Comparison of ENCODE assay signal across 9 mouse cellular contexts in the genomic region with DNA sequence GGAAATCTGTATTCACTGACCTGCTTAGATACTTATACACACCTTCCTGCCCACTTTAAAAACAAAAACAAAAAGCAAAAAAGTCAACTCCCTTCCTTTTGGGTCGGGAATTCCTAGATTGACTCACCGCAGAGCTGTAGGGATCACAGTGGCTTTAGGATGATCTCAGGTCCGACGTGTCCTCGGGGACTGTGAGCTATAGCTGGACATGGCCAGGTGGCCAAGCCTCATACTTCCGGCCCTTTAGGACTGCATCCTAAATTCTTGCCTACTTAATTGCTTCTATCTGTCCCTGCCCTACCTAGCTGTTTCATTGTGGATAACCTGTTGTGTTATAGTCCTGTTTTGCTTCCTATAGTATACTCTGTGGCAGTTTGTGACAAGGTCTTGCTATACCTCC. TPM values are rescaled to one million over a fixed set of nuclear protein-coding genes. Genes with fewer than 3 reads are reported as not detected.
DNase-seq lines count a peak whose midpoint lies in the region; ATAC-seq and TF ChIP-seq lines count a peak whose summit lies in the region.
"Not testable (repeated sequence)": the region's sequence is repeated elsewhere in the genome, so short reads cannot be mapped to it uniquely, and the experiment has no call there.
"Had no signal": no experiment of that assay in that cellular context is flagged by ENCODE, and none has a peak within 500 bp of the region (broad histone marks: within the 10 kb centered on the region; RNA-seq: fewer than 3 reads in every experiment).

No protein-coding gene starts in this region.

- H3K9ac ChIP-seq in MEL (ENCODE audit: control insufficient read depth, low read depth, low read length, poor library complexity, severe bottlenecking) = peak overlapping the region; percentile 61
- H3K9ac ChIP-seq in embryonic facial prominence, embryonic 15.5 days = peak overlapping the region; percentile 15; the same call in 1 of the 2 replicates
- peak overlapping the region; percentile 71 for H3K9ac ChIP-seq in heart, adult 2 months (ENCODE audit: low read depth, low read length)
- H3K9ac ChIP-seq in hindbrain, embryonic 15.5 days = peak overlapping the region; percentile 46
- H3K9ac ChIP-seq in midbrain, postnatal 0 days (replicated peaks; ENCODE audit: low read length, poor library complexity, severe bottlenecking) = peak overlapping the region; percentile 50

- TF ChIP-seq POLR2A in MEL (IDR thresholded peaks at IDR 0.05; ENCODE audit: control insufficient read depth in 1 of 2, insufficient read depth in 1 of 2, low read depth in 1 of 2, low read length in 2 of 2, poor library complexity in 1 of 2); heart, adult 2 months (IDR thresholded peaks at IDR 0.05; ENCODE audit: insufficient read depth, low read depth, low read length); lung, adult 2 months (IDR thresholded peaks at IDR 0.05; ENCODE audit: borderline replicate concordance, extremely low read depth, low read depth, low read length); testis, adult 2 months (IDR thresholded peaks at IDR 0.05; ENCODE audit: control insufficient read depth, low read depth, low read length): not testable (repeated sequence)

- H3K36me3 ChIP-seq in MEL (ENCODE audit: control insufficient read depth in 1 of 2, insufficient read depth in 2 of 2, low read length in 2 of 2); embryonic facial prominence, embryonic 15.5 days; heart, adult 2 months (ENCODE audit: control insufficient read depth, insufficient read depth, low read length); hindbrain, embryonic 15.5 days; midbrain, postnatal 0 days (ENCODE audit: insufficient read depth, low read length); testis, adult 2 months (ENCODE audit: control insufficient read depth, insufficient read depth, low read length): not testable (repeated sequence)
- H3K36me3 ChIP-seq in limb, embryonic 10.5 days = peaks cover 19% of the 10 kb centered on the region

- not testable (repeated sequence) for TF ChIP-seq CTCF in MEL (IDR thresholded peaks at IDR 0.05 in 2 of 3, conservative IDR thresholded peaks at IDR 0.05 in 1 of 3; ENCODE audit: control insufficient read depth in 1 of 3, insufficient read depth in 1 of 3, low read depth in 2 of 3, low read length in 3 of 3, poor library complexity in 1 of 3, severe bottlenecking in 1 of 3); heart, adult 2 months (IDR thresholded peaks at IDR 0.05); lung, adult 2 months (IDR thresholded peaks at IDR 0.05; ENCODE audit: insufficient read depth, low read length); midbrain, postnatal 0 days (IDR thresholded peaks at IDR 0.05); testis, adult 2 months (IDR thresholded peaks at IDR 0.05; ENCODE audit: control insufficient read depth, insufficient read depth, insufficient replicate concordance, low read depth, low read length)

- H3K4me3 ChIP-seq in MEL (ENCODE audit: control insufficient read depth in 1 of 2, insufficient read depth in 1 of 2, low read depth in 2 of 2, low read length in 2 of 2) = peak overlapping the region; percentile 63 to 96
- peak overlapping the region; percentile 55 for H3K4me3 ChIP-seq in embryonic facial prominence, embryonic 15.5 days (replicated peaks)
- peak overlapping the region; percentile 56 for H3K4me3 ChIP-seq in heart, adult 2 months
- H3K4me3 ChIP-seq in hindbrain, embryonic 15.5 days = peak overlapping the region; percentile 52
- peak overlapping the region; percentile 49 for H3K4me3 ChIP-seq in limb, embryonic 10.5 days
- H3K4me3 ChIP-seq in lung, adult 2 months (replicated peaks; ENCODE audit: extremely low read depth, low read depth, low read length) = peak overlapping the region; percentile 68
- H3K4me3 ChIP-seq in midbrain, postnatal 0 days (ENCODE audit: low read depth, low read length) = peak overlapping the region; percentile 46
- H3K4me3 ChIP-seq in testis, adult 2 months (ENCODE audit: control insufficient read depth, low read depth, low read length) = peak overlapping the region; percentile 85

- peak overlapping the region; percentile 60 for H3K4me2 ChIP-seq in embryonic facial prominence, embryonic 15.5 days (replicated peaks)
- H3K4me2 ChIP-seq in hindbrain, embryonic 15.5 days = peak overlapping the region; percentile 61
- H3K4me2 ChIP-seq in midbrain, postnatal 0 days (ENCODE audit: low read depth, low read length, poor library complexity, severe bottlenecking) = peak overlapping the region; percentile 59

- intact Hi-C loops in heart, adult 2 months (cut with DNase I) = loop anchor here (2.0 kb wide), 1 partner anchor 14 kb away; a partner anchor contains a TSS

- H3K79me2 ChIP-seq in MEL (ENCODE audit: control insufficient read depth, insufficient read depth, low read length, poor library complexity); heart, adult 2 months (replicated peaks; ENCODE audit: control insufficient read depth, insufficient read depth, low read length): not testable (repeated sequence)

- TF ChIP-seq EP300 in MEL (IDR thresholded peaks at IDR 0.05; ENCODE audit: low read depth in 1 of 2, low read length in 2 of 2); heart, adult 2 months (IDR thresholded peaks at IDR 0.05; ENCODE audit: insufficient read depth, low read depth, low read length): not testable (repeated sequence)

- ATAC-seq in embryonic facial prominence, embryonic 15.5 days (ENCODE audit: insufficient number of reproducible peaks, low FRiP score, low TSS enrichment, low read depth); hindbrain, embryonic 15.5 days (ENCODE audit: low FRiP score, low read depth); midbrain, postnatal 0 days (ENCODE audit: low FRiP score): not testable (repeated sequence)

- H3K9me3 ChIP-seq in MEL (replicated peaks; ENCODE audit: insufficient read depth, low read length); embryonic facial prominence, embryonic 15.5 days (replicated peaks); hindbrain, embryonic 15.5 days; limb, embryonic 10.5 days (replicated peaks); midbrain, postnatal 0 days (ENCODE audit: low read length): not testable (repeated sequence)

- WGBS in embryonic facial prominence, embryonic 15.5 days = 6% methylated on average over 6 of the region's 6 CpGs
- 15% methylated on average over 6 of the region's 6 CpGs for WGBS in heart, adult 2 months
- 12% methylated on average over 6 of the region's 6 CpGs for WGBS in hindbrain, embryonic 15.5 days
- 14% methylated on average over 6 of the region's 6 CpGs for WGBS in limb, embryonic 10.5 days
- 2% methylated on average over 6 of the region's 6 CpGs for WGBS in lung, adult 2 months
- 7% methylated on average over 6 of the region's 6 CpGs for WGBS in midbrain, postnatal 0 days

- TF ChIP-seq RAD21 in MEL (IDR thresholded peaks at IDR 0.05; ENCODE audit: low read depth, low read length) = not testable (repeated sequence)

- H3K27me3 ChIP-seq in MEL (ENCODE audit: control insufficient read depth in 1 of 2, insufficient read depth in 2 of 2, low read length in 2 of 2); embryonic facial prominence, embryonic 15.5 days; heart, adult 2 months (ENCODE audit: control insufficient read depth, insufficient read depth, low read length); hindbrain, embryonic 15.5 days; limb, embryonic 10.5 days (ENCODE audit: low read depth, poor library complexity, severe bottlenecking); midbrain, postnatal 0 days (ENCODE audit: insufficient read depth, low read length); testis, adult 2 months (ENCODE audit: control insufficient read depth, insufficient read depth, low read length): not testable (repeated sequence)

- not testable (repeated sequence) for DNase-seq in MEL (ENCODE audit: low read depth, low spot score); heart, adult 2 months; limb, embryonic 10.5 days (ENCODE audit: low spot score); lung, adult 2 months; midbrain, postnatal 0 days (ENCODE audit: low spot score)

- peak overlapping the region; percentile 91 for H3K27ac ChIP-seq in MEL (ENCODE audit: control insufficient read depth, low read depth, low read length)
- H3K27ac ChIP-seq in embryonic facial prominence, embryonic 15.5 days (replicated peaks) = peak overlapping the region; percentile 90
- peak overlapping the region; percentile 88 for H3K27ac ChIP-seq in heart, adult 2 months
- H3K27ac ChIP-seq in hindbrain, embryonic 15.5 days (replicated peaks) = peak overlapping the region; percentile 90
- peak overlapping the region; percentile 86 for H3K27ac ChIP-seq in limb, embryonic 10.5 days
- H3K27ac ChIP-seq in midbrain, postnatal 0 days (ENCODE audit: low read depth, low read length) = peak overlapping the region; percentile 67; the same call in 1 of the 2 replicates
- not testable (repeated sequence) for H3K27ac ChIP-seq in testis, adult 2 months (ENCODE audit: control insufficient read depth, insufficient read depth, low read depth, low read length)

- H3K4me1 ChIP-seq in MEL (ENCODE audit: control insufficient read depth in 1 of 2, insufficient read depth in 2 of 2, low read length in 2 of 2); embryonic facial prominence, embryonic 15.5 days; heart, adult 2 months (ENCODE audit: control insufficient read depth, insufficient read depth, low read length); hindbrain, embryonic 15.5 days (replicated peaks); lung, adult 2 months (ENCODE audit: control insufficient read depth, insufficient read depth, low read length); midbrain, postnatal 0 days (ENCODE audit: insufficient read depth, low read length); testis, adult 2 months (ENCODE audit: control insufficient read depth, insufficient read depth, low read length): not testable (repeated sequence)
- peaks cover 10% of the 10 kb centered on the region; the same call in 1 of the 2 replicates for H3K4me1 ChIP-seq in limb, embryonic 10.5 days

RNA-seq across cellular contexts. Expression of a gene that starts 0.8 kb away (rescaled TPM):
- total RNA-seq in MEL (2012; rRNA removed) = 11.7 and 14.5 TPM in 2 replicates
- polyA plus RNA-seq in MEL (2012; ENCODE audit: insufficient read depth in 1 of 2, insufficient read length in 2 of 2, low read depth in 1 of 2, low replicate concordance in 2 of 2, missing spikeins in 1 of 2) = 10 to 100 TPM in 1 of 2 experiments, not detected in 1; 45.2 TPM
- not detected in 2 replicates for polyA plus RNA-seq in embryonic facial prominence, embryonic 15.5 days (2015; fragmentation: Nextera tagmentation; extraction: Ambion mirVana)
- total RNA-seq in heart, adult 2 months (2021) = 10 to 100 TPM; 11.3 to 12.1 TPM
- polyA plus RNA-seq in heart, adult 2 months (2012; rRNA removed) = 13.4 and 23.4 TPM in 2 replicates
- polyA plus RNA-seq in hindbrain, embryonic 15.5 days (2015; fragmentation: Nextera tagmentation; extraction: Ambion mirVana) = not detected in 2 replicates
- not detected in 2 replicates for polyA plus RNA-seq in limb, embryonic 10.5 days (2016; fragmentation: Nextera tagmentation; extraction: Ambion mirVana)
- polyA plus RNA-seq in lung, adult 2 months (2012; rRNA removed) = 20.3 and 46.2 TPM in 2 replicates
- total RNA-seq in midbrain, postnatal 0 days (2014; rRNA removed) = 0.82 and 8.3 TPM in 2 replicates
- 0.70 and 0.75 TPM in 2 replicates for polyA plus RNA-seq in midbrain, postnatal 0 days (2015; fragmentation: Nextera tagmentation; extraction: Ambion mirVana)
- 4.8 and 5.5 TPM in 2 replicates for polyA plus RNA-seq in testis, adult 2 months (2012; rRNA removed)
- total RNA-seq: neutrophil, adult 5-6 weeks had no signal

RNA-seq across cellular contexts. Expression of a gene that starts 10.7 kb away (rescaled TPM):
- 0.65 and 0.85 TPM in 2 replicates for total RNA-seq in MEL (2012; rRNA removed)
- 1 to 10 TPM in 1 of 2 experiments, not detected in 1; 1.7 TPM for polyA plus RNA-seq in MEL (2012; ENCODE audit: insufficient read depth in 1 of 2, insufficient read length in 2 of 2, low read depth in 1 of 2, low replicate concordance in 2 of 2, missing spikeins in 1 of 2)
- polyA plus RNA-seq in embryonic facial prominence, embryonic 15.5 days (2015; fragmentation: Nextera tagmentation; extraction: Ambion mirVana) = 0.25 and 0.85 TPM in 2 replicates
- total RNA-seq in heart, adult 2 months (2021) = under 1 TPM; 0.52 to 0.75 TPM
- polyA plus RNA-seq in heart, adult 2 months (2012; rRNA removed) = 0.53 and 1.1 TPM in 2 replicates
- polyA plus RNA-seq in hindbrain, embryonic 15.5 days (2015; fragmentation: Nextera tagmentation; extraction: Ambion mirVana) = 0.79 and 0.82 TPM in 2 replicates
- 0.48 and 0.65 TPM in 2 replicates for polyA plus RNA-seq in limb, embryonic 10.5 days (2016; fragmentation: Nextera tagmentation; extraction: Ambion mirVana)
- polyA plus RNA-seq in lung, adult 2 months (2012; rRNA removed) = 0.97 and 1.1 TPM in 2 replicates
- 1.1 and 1.4 TPM in 2 replicates for total RNA-seq in midbrain, postnatal 0 days (2014; rRNA removed)
- 1.4 and 1.8 TPM in 2 replicates for polyA plus RNA-seq in midbrain, postnatal 0 days (2015; fragmentation: Nextera tagmentation; extraction: Ambion mirVana)
- polyA plus RNA-seq in testis, adult 2 months (2012; rRNA removed) = 22.3 and 22.9 TPM in 2 replicates

RNA-seq across cellular contexts. Expression of a gene that starts 14.2 kb away (rescaled TPM):
- total RNA-seq in MEL (2012; rRNA removed) = 46.7 and 49.7 TPM in 2 replicates
- polyA plus RNA-seq in MEL (2012; ENCODE audit: insufficient read depth in 1 of 2, insufficient read length in 2 of 2, low read depth in 1 of 2, low replicate concordance in 2 of 2, missing spikeins in 1 of 2) = 100 to 1,000 TPM in 1 of 2 experiments, 10 to 100 TPM in 1; 36.2 to 302 TPM
- 55.5 and 56.7 TPM in 2 replicates for polyA plus RNA-seq in embryonic facial prominence, embryonic 15.5 days (2015; fragmentation: Nextera tagmentation; extraction: Ambion mirVana)
- total RNA-seq in heart, adult 2 months (2021) = 10 to 100 TPM; 14.4 to 18.1 TPM
- 17.2 and 25.4 TPM in 2 replicates for polyA plus RNA-seq in heart, adult 2 months (2012; rRNA removed)
- polyA plus RNA-seq in hindbrain, embryonic 15.5 days (2015; fragmentation: Nextera tagmentation; extraction: Ambion mirVana) = 22.1 and 25.5 TPM in 2 replicates
- polyA plus RNA-seq in limb, embryonic 10.5 days (2016; fragmentation: Nextera tagmentation; extraction: Ambion mirVana) = 88.3 and 89.7 TPM in 2 replicates
- 35.3 and 37.0 TPM in 2 replicates for polyA plus RNA-seq in lung, adult 2 months (2012; rRNA removed)
- total RNA-seq in midbrain, postnatal 0 days (2014; rRNA removed) = 18.8 and 35.9 TPM in 2 replicates
- 12.5 and 14.4 TPM in 2 replicates for polyA plus RNA-seq in midbrain, postnatal 0 days (2015; fragmentation: Nextera tagmentation; extraction: Ambion mirVana)
- 5.6 and 5.8 TPM in 2 replicates for polyA plus RNA-seq in testis, adult 2 months (2012; rRNA removed)

RNA-seq across cellular contexts. Expression of a gene that starts 14.4 kb away (rescaled TPM):
- total RNA-seq in MEL (2012; rRNA removed) = 10.5 and 12.2 TPM in 2 replicates
- 10 to 100 TPM in 1 of 2 experiments, not detected in 1; 21.6 TPM for polyA plus RNA-seq in MEL (2012; ENCODE audit: insufficient read depth in 1 of 2, insufficient read length in 2 of 2, low read depth in 1 of 2, low replicate concordance in 2 of 2, missing spikeins in 1 of 2)
- polyA plus RNA-seq in embryonic facial prominence, embryonic 15.5 days (2015; fragmentation: Nextera tagmentation; extraction: Ambion mirVana) = 53.8 and 57.4 TPM in 2 replicates
- 10 to 100 TPM; 18.6 to 27.8 TPM for total RNA-seq in heart, adult 2 months (2021)
- 30.5 and 54.4 TPM in 2 replicates for polyA plus RNA-seq in heart, adult 2 months (2012; rRNA removed)
- 92.4 and 107 TPM in 2 replicates for polyA plus RNA-seq in hindbrain, embryonic 15.5 days (2015; fragmentation: Nextera tagmentation; extraction: Ambion mirVana)
- polyA plus RNA-seq in limb, embryonic 10.5 days (2016; fragmentation: Nextera tagmentation; extraction: Ambion mirVana) = 45.4 and 51.9 TPM in 2 replicates
- 99.1 and 111 TPM in 2 replicates for polyA plus RNA-seq in lung, adult 2 months (2012; rRNA removed)
- 65.4 and 105 TPM in 2 replicates for total RNA-seq in midbrain, postnatal 0 days (2014; rRNA removed)
- polyA plus RNA-seq in midbrain, postnatal 0 days (2015; fragmentation: Nextera tagmentation; extraction: Ambion mirVana) = 98.4 and 99.4 TPM in 2 replicates
- 35.1 and 48.1 TPM in 2 replicates for polyA plus RNA-seq in testis, adult 2 months (2012; rRNA removed)

RNA-seq across cellular contexts. Expression of a gene that starts 20.3 kb away (rescaled TPM):
- 123 and 129 TPM in 2 replicates for total RNA-seq in MEL (2012; rRNA removed)
- polyA plus RNA-seq in MEL (2012; ENCODE audit: insufficient read depth in 1 of 2, insufficient read length in 2 of 2, low read depth in 1 of 2, low replicate concordance in 2 of 2, missing spikeins in 1 of 2) = 100 to 1,000 TPM in 1 of 2 experiments, not detected in 1; 155 TPM
- 187 and 190 TPM in 2 replicates for polyA plus RNA-seq in embryonic facial prominence, embryonic 15.5 days (2015; fragmentation: Nextera tagmentation; extraction: Ambion mirVana)
- total RNA-seq in heart, adult 2 months (2021) = 10 to 100 TPM; 23.2 to 27.4 TPM
- 18.8 and 31.6 TPM in 2 replicates for polyA plus RNA-seq in heart, adult 2 months (2012; rRNA removed)
- 172 and 178 TPM in 2 replicates for polyA plus RNA-seq in hindbrain, embryonic 15.5 days (2015; fragmentation: Nextera tagmentation; extraction: Ambion mirVana)
- 526 and 613 TPM in 2 replicates for polyA plus RNA-seq in limb, embryonic 10.5 days (2016; fragmentation: Nextera tagmentation; extraction: Ambion mirVana)
- polyA plus RNA-seq in lung, adult 2 months (2012; rRNA removed) = 12.0 and 23.2 TPM in 2 replicates
- total RNA-seq in midbrain, postnatal 0 days (2014; rRNA removed) = 79.9 and 84.1 TPM in 2 replicates
- 150 and 162 TPM in 2 replicates for polyA plus RNA-seq in midbrain, postnatal 0 days (2015; fragmentation: Nextera tagmentation; extraction: Ambion mirVana)
- 31.1 and 33.9 TPM in 2 replicates for polyA plus RNA-seq in testis, adult 2 months (2012; rRNA removed)

Comparison
In these comparisons a context has a peak if more than half of its experiments do, and no peak if none do; other contexts are left out.
1. H3K9ac ChIP-seq: peak in every context shown above with its lines; median percentile 71 in heart, adult 2 months; 61 in MEL; 50 in midbrain, postnatal 0 days; 46 in hindbrain, embryonic 15.5 days; 15 in embryonic facial prominence, embryonic 15.5 days.